Mouse (Mus musculus): ENCODE results near the gene Clca3a1. TPM values are rescaled to one million over a fixed set of nuclear protein-coding genes. Genes with fewer than 3 reads are reported as not detected.
"Not testable (repeated sequence)": the region's sequence is repeated elsewhere in the genome, so short reads cannot be mapped to it uniquely, and the experiment has no call there.

Gene Clca3a1
- total RNA-seq (2021), result under 1 TPM; 0.63 to 0.75 TPM
- long read RNA-seq, experiment 1, partial matches to known transcripts, result 2 of 3 reads
- long read RNA-seq, experiment 1, other reads (novel, unspliced or antisense), result 1 of 3 reads
- long read RNA-seq, experiment 2, partial matches to known transcripts, result 0 of 1 reads
- long read RNA-seq, experiment 2, other reads (novel, unspliced or antisense), result 1 of 1 reads

DNA sequence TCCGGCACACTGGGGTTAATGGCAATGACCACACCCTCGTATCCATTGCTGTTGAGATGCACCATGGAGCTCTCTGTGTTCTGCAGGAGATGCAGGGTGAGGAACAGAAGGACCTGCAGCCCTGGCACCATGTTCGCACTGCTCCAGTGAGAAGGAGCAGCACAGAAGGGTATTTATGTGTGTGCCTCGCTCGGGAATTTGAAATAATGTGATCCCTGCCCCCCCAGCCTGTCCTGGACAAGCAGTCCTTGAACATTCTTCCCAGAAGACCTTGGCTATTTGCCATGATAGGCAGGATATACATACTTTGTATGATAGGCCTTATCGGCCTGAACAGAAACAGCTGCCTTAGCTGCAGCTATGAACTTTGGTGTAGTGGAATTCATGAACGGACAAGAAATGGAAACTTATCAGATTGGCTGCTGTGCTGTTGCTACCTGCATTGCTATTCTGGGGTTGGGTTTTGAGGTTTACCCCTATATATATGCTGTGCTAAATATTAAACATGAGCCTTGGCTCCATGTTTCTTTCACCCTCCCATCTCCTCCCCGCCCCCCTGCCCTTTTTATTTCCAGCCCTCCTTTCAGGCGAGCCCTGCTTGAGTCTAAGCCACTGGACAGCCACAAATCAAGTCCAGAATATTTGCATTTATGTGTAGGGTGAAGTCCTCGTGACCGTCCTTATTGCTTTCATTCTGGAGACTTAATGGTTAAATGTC, at the start of gene Clca3a1:
Gene Clca3a1 (minus strand): TSS at position 386 of the 718 bp plus-strand sequence.
- intact Hi-C loops (cut with DNase I), result no loop called here
- no peak for DNase-seq (ENCODE audit: low spot score in 2 of 2)

DNA sequence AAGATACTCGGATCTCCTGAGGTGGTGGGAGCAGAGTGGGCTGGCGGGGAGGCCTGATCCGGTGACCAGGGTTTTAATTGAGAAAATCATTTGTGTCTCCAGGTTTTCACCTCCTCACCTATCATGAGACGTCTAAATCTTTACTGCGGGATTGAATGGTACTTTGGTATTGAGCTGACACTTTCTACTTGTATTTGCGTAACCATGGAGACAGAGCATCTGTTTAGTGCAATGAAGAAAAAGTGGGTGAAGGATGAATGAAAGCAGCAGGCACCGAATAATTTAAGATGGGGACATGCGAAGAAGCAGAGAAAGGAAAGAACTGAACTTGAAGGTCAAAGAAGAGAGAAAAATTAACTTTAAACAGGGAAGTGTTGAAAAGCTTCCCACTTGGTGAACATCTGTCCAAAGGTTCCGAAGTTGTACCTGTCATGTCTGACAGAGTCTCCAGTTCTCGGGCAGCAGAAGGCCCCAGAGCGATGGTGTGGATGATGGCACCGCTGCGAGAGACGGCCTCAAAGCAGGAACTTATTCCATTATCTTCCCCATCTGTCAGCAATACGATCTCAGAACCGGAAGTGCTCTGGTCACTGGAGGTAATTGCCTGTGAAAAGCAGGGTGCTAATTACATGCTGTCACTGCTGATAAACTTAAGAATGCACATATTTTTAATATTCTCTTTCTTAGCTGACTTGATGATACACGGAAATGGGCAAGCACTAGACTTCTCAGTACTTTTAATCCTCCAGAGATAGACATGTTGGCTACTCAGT, 47.6 kb upstream of the Clca3a1 start:
- DNase-seq (ENCODE audit: low spot score in 2 of 2); intact Hi-C loops (cut with DNase I): not testable (repeated sequence)

DNA sequence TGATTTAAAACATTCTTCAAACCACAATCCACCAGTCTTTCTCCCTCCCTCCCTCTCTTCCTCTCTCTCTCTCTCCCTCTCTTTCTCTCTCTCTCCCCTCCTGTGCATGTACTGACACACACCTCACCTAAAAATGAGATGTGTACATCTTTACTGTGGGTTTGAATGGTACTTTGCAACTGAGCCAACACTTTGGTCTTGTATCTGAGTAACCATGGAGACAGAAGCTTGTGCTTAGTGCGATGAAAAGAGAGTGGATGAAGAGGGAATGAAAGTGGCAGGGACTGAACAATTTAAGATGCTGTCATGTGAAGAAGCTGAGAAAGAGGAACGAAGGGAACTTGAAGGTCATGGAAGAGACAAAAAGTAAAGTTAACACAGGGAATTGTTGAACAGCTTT, 45.8 kb upstream of the Clca3a1 start:
- DNase-seq (ENCODE audit: low spot score in 2 of 2); intact Hi-C loops (cut with DNase I): not testable (repeated sequence)

DNA sequence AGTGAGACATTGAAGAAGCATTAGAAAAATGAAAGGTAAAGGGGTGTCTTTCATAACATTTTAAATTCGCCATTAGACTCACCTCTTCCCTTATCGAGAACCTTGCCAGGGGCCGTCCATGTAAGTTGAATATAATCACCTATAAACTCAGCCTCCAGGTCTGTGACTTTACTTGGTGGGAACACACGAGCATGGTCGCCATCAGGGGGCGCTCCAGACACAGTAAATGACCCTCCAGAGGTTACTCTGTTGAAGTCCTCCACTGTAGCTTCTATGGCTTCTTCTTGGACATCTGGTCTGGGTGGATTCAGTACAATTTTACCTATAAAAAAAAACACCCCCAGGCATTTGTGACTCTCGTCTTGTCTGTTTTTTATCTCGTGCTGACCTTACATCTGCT, 41.1 kb upstream of the Clca3a1 start:
- intact Hi-C loops (cut with DNase I), result no loop called here
- peak in 1 of 2 experiments; percentile 14 for DNase-seq (ENCODE audit: low spot score in 2 of 2)

DNA sequence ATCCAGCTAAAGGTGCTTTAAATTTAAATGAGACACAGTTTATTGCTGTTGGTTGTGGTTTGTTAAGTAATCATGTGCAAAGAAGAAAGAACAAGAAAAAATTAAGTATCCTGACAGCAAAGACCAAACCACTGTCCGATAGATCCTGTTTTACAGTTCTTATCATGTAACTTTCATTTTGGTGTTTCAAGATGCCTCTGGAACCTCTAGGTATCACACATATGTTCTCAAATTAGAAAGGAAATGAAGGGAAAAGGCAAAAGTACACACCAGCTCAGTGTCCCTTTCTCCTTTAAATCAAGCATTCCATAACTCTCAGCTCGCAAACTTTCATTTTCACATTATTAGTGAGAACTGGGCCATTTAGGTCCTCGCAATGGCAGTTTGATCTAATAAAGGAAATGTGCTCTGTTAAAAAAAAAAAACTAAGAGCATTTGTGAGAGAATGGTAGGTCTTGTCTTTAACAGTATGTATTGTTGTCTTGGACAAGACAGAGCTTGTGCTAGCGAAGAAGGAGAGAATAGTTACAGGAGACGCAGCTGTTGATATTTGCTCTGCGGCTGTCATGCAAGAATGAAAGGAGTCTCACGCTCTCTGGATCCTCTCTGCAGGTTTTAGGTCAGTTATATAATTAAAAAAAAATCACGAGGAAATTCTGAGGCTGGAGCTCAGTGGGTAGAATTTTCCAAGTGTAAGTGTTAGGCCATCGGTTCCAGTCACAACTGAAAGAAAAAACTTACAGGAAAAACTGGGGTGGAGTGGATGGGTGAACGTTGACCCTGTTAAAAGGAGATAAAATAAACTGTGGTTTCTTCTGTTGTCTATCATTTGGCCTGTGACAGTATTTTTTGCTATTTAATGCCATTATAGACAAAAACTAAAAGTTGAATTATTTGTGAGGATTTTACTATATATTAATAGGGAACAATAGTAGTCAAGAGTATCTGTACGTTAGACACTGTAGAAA, 24.7 kb upstream of the Clca3a1 start:
- intact Hi-C loops (cut with DNase I), result no loop called here
- DNase-seq (ENCODE audit: low spot score in 2 of 2), result no peak

DNA sequence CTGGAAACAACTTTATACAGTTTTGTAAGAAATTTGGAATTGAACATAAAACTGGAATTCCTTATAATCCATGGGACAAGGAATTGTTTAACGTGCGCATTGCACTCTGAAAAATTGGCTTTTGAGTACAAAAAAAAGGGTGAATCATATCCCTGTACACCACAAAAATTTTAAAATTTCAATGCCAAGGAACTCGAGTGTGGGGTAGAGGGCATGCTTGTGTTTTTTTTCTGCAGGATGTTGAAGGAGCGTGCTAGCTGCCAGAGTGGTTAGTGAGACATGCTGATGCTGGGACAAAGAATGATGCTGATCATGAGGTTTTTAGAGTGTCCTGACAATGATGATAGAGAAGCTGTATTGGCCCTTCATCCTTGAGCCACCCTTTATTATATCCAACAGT, 4.4 kb upstream of the Clca3a1 start:
- DNase-seq (ENCODE audit: low spot score in 2 of 2), result no peak
- intact Hi-C loops (cut with DNase I), result no loop called here

DNA sequence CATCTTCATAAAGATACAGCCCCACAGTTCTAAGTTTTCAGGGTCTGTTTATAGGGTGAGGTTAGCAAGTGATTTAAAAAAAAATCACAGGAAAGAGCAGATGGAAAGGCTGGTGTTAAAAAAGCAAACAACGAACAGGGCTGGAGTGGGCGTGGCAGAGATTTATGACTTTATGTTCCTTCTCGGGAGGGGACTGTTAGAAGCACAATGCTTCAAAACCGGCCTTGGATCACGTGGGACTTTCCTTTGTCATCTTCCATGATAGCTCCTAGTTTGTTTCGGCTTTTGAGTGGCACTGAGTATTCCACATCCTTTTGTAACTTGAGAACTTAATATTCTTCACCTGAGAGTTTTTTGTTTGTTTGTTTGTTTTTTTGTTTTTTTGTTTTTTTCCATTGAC, 677 bp upstream of the Clca3a1 start:
- DNase-seq (ENCODE audit: low spot score in 2 of 2), result no peak
- intact Hi-C loops (cut with DNase I), result no loop called here

DNA sequence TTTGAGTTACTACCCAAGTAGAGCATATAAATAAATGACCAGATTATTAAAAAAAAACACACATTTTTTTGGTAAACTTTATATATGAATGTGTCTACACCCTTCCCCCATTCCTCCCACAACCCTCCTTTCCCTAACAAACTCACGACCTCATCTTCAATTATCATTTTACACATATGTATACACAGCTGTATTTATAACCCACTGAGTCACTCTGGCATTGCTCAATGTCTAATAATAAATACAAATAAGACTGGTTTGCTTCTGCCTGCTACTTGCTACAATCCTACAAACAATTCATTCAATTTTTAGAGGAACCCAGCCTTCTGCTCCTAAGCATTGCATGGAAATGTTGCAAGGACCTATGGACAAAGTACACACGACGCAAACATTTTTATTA, 1.1 kb downstream of the Clca3a1 start:
- no peak for DNase-seq (ENCODE audit: low spot score in 2 of 2)
- intact Hi-C loops (cut with DNase I), result no loop called here

DNA sequence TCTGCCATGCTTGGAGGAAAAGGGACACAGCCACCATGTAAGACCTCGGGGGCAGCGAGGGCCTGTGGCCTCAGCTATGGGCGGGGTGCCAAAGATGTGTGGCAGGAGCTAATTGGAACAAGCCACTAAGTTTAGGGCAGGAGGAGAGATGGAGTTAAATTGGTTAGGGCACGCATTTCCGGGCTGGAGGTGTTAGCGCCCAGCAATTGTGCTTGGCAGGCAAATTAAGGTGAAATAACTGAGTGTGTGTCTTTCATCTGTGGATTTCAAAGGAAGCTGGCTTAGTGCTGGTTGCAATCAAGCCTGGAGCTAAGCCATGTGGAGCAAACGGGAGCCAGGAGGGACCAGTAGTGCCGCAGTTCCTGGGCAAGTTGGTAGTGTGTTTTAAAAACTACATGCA, 4.7 kb downstream of the Clca3a1 start:
- intact Hi-C loops (cut with DNase I); DNase-seq (ENCODE audit: low spot score in 2 of 2): not testable (repeated sequence)

DNA sequence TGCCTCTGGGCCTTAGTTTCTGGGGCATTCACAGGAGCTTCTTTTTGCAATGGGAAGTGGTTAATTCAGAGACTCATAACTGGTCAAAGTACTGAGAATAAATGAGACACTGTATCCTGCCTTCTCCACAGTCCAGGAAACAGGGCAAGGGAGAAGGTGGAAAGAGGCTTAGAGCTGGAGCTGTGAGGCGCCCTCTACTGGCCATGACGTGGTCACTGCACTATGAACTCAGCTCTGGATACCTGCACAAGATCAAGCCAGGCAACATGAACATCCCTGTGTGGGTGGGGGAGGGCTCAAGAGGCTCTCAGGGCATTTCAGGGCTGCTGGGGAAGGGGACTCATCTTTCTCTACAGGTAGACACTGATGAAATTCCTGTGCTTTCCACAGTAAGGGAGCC, 7.7 kb downstream of the Clca3a1 start:
- intact Hi-C loops (cut with DNase I), result no loop called here
- DNase-seq (ENCODE audit: low spot score in 2 of 2), result no peak

DNA sequence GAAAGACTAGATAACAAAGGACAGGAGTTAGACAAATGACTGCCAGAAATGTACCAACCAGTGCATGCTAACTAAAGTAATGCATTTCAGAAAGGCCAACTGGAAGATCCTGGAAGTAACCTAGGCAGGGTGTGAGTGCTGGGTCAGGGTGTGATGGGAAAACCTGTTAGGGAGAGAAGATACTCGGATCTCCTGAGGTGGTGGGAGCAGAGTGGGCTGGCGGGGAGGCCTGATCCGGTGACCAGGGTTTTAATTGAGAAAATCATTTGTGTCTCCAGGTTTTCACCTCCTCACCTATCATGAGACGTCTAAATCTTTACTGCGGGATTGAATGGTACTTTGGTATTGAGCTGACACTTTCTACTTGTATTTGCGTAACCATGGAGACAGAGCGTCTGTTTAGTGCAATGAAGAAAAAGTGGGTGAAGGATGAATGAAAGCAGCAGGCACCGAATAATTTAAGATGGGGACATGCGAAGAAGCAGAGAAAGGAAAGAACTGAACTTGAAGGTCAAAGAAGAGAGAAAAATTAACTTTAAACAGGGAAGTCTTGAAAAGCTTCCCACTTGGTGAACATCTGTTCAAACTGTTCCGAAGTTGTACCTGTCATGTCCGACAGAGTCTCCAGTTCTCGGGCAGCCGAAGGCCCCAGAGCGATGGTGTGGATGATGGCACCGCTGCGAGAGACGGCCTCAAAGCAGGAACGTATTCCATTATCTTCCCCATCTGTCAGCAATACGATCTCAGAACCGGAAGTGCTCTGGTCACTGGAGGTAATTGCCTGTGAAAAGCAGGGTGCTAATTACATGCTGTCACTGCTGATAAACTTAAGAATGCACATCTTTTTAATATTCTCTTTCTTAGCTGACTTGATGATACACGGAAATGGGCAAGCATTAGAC, 11.5 kb downstream of the Clca3a1 start:
- peak in 1 of 2 experiments; percentile 22 for DNase-seq (ENCODE audit: low spot score in 2 of 2)

DNA sequence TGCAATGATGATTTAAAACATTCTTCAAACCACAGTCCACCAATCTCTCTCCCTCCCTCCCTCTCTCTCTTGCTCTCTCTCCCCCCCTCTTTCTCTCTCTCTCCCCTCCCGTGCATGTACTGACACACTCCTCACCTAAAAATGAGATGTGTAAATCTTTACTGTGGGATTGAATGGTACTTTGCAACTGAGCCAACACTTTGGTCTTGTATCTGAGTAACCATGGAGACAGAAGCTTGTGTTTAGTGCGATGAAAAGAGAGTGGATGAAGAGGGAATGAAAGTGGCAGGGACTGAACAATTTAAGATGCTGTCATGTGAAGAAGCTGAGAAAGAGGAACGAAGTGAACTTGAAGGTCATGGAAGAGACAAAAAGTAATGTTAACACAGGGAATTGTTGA, 13.1 kb downstream of the Clca3a1 start:
- peak in 1 of 2 experiments; percentile 36 for DNase-seq (ENCODE audit: low spot score in 2 of 2)
- intact Hi-C loops (cut with DNase I), result not testable (repeated sequence)

More for the DNA sequence above, 11.5 kb downstream of the Clca3a1 start:
- intact Hi-C loops (cut with DNase I), result not testable (repeated sequence)

DNA sequence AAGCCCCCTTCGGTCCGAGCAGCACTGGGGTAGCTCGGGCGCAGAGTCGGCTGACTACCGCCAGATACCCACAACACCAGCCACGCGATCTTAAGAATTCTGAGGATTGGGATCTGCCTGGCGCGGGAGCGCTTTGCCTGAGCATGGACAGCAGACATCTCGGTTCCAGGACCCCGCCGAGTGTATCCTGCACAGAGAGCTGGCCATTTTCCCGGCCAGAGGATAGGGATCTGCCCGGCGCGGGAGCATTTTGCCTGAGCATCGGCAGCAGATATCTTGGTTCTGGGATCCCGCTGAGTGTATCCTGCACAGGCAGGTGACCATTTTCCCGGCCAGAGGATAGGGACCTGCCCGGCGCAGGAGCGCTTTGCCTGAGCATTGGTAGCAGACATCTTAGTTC, 22.4 kb downstream of the Clca3a1 start:
- intact Hi-C loops (cut with DNase I), result loop anchor here (10.0 kb wide), 1 partner anchor 286 kb away; no protein-coding TSS in a partner anchor
- DNase-seq (ENCODE audit: low spot score in 2 of 2), result not testable (repeated sequence)

DNA sequence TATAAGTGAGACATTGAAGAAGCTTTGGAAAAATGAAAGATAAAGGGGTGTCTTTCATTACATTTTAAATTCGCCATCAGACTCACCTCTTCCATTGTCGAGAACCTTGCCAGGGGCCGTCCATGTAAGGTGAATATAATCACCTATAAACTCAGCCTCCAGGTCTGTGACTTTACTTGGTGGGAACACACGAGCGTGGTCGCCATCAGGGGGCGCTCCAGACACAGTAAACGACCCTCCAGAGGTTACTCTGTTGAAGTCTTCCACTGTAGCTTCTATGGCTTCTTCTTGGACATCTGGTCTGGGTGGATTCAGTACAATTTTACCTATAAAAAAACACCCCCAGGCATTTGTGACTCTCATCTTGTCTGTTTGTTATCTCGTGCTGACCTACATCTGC, 23.9 kb downstream of the Clca3a1 start:
- intact Hi-C loops (cut with DNase I), result loop anchor here (10.0 kb wide), 1 partner anchor 288 kb away; no protein-coding TSS in a partner anchor
- DNase-seq (ENCODE audit: low spot score in 2 of 2), result peak in 1 of 2 experiments; percentile 70

DNA sequence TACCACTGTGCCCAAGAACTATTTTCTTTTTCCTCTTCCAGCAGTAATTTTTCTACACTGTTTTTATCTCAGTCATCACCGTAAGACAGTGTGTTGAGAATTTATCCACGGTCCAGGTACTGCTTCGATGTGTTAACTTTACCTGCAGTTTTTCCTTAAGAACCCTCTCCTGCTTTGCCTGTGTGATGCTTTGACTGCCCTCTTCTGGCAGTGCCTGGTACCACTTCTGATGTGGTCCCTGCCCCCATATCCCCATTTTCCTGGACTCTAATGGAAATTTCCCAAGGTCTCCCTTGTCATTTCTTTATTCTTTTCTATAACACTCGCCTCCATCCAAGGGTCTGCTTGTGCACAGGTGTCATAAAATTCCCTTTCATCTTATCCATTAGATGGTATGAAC, 37.3 kb downstream of the Clca3a1 start:
- intact Hi-C loops (cut with DNase I), result loop anchor here (5.0 kb wide), 1 partner anchor 271 kb away; no protein-coding TSS in a partner anchor
- peak; percentile 42 to 67 for DNase-seq (ENCODE audit: low spot score in 2 of 2)

DNA sequence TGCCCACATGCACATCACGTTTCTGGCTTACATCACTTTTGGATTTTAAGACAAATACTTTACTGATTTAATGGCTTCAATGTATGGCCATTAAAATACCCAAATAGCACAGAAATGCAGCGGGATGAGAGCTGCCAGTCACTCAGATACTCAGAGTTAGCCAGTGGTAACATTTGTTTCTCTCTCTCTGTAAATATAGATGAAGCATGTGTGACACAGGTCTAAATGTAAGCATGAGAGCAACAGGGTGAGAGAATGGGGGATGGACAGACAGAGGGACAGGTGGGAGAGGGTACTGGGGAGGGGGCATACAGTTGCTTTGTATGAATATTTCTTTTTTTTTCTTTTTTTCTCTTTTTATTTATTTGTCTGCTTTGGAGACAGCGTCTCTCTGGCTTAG, 38.2 kb downstream of the Clca3a1 start:
- DNase-seq (ENCODE audit: low spot score in 2 of 2), result not testable (repeated sequence)
- intact Hi-C loops (cut with DNase I), result loop anchor here (5.0 kb wide), 1 partner anchor 270 kb away; no protein-coding TSS in a partner anchor

DNA sequence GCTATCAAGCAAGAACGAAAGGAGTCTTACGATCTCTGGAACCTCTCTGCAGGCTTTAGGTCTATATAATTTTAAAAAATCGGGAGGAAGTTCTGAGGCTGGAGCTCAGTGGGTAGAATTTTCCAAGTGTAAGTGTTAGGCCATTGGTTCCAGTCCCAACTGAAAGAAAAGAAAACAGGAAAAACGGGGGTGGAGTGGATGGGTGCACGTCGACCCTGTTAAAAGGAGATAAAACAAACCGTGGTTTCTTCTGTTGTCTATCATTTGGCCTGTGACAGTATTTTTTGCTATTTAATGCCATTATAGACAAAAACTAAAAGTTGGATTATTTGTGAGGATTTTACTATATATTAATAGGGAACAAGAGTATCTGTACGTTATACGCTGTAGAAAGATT, 38.9 kb downstream of the Clca3a1 start:
- DNase-seq (ENCODE audit: low spot score in 2 of 2), result no peak
- intact Hi-C loops (cut with DNase I), result loop anchor here (5.0 kb wide), 1 partner anchor 270 kb away; no protein-coding TSS in a partner anchor
